Mouse (Mus musculus) gastrocnemius, postnatal 36 days (tissue): ENCODE results near the gene Tekt4. TPM values are rescaled to one million over a fixed set of nuclear protein-coding genes. Genes with fewer than 3 reads are reported as not detected.

Experiments
- DNase-seq, 2 experiments: peaks; one replicate each; pipeline ENCODE4 v3.0.0; 2022
- intact Hi-C: fragments of 180-260 bp; cut with DNase I; formaldehyde crosslinking; loops from one replicate; pipeline ENCODE4 v1.15.1; 2025
- long read RNA-seq, 2 experiments: library from polyadenylated mRNA; stranded (forward); transcript quantifications; one replicate each; pipeline ENCODE4 v2.0.0; 2021
- total RNA-seq, 2 experiments: library from RNA; stranded (reverse); gene quantifications; 2 replicates each; pipeline ENCODE4 v1.2.3; 2021

The Tekt4 gene
- not detected for total RNA-seq
- long read RNA-seq, experiment 1: 0 reads
- long read RNA-seq, experiment 2: 0 reads

DNA sequence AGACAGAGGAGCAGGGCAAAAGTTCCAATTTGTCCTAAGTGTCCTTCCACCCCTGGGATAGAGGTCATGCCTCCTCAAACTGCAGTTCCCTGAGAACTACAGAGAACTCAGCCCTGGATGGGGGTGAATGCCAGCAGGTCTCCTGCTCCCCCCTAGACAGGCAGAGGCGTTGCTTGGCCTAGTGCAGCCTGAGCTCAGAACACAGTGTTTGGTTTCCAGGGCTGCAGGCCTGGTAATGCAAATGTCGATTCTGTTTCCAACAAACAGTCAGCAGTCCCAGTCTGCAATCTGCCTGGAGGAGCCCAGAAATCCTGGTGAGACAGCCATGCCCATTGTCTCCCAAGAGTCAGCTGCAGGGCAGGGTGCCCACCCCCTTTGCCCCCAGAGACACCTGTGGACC is at the start of gene Tekt4:
Gene Tekt4, plus strand, starts transcription at position 344 of the 400 bp plus-strand sequence.
- intact Hi-C loops: no loop called here
- no peak for DNase-seq

DNA sequence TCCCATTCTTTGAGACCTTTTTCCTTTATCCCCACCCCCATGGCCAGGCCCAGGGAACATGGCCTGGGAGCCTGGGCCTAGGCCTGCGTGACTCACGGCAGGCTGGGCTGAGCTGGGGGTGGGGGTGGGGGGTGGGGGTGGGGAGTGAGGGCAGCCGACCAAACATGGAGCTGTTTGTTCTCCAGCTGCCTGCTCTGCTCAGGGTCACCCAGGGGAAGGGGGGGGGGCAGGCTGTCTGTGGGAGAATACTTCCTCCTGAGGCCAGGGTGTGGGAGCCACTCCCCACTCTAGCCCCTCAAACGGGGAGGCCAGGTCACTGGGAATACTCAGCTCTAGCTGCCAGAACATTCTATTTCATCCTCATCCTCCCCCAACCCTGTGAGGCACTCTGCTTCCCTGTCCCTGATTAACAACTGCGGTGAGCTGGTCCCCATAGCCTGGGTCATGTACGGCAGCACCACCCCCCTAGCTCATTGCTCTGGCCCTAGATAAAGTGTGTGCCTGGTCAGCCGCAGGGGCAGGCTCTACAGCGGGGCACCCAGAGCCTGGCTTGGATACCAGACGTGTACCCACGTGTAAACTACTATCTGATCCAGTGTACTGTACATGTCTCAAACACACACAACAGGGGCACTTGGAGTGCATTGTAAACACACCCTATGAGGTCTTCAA is 49.1 kb upstream of the Tekt4 start:
- DNase-seq: no peak
- intact Hi-C loops: no loop called here

DNA sequence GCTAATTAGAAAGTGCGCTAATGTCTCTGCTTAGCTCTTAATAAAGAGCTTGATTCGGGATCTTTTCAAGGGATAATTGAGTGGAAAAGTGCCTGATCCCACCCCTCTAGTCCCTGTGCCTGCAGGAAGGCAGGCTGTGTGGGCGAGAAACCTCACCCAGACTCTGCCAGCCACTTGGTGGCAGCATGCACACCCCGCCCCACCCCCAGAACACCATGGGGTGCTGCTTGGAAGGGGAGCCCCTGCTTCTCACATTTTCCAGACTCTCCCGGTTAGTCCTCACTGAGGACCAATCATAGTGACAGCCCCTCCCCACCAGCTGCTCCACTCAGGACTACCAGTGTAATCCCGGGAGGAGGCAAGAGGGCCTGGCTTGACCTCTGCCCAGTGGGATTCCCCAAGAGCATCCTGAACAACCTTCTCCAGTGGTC is 48.4 kb upstream of the Tekt4 start:
- no peak for DNase-seq
- intact Hi-C loops: no loop called here

DNA sequence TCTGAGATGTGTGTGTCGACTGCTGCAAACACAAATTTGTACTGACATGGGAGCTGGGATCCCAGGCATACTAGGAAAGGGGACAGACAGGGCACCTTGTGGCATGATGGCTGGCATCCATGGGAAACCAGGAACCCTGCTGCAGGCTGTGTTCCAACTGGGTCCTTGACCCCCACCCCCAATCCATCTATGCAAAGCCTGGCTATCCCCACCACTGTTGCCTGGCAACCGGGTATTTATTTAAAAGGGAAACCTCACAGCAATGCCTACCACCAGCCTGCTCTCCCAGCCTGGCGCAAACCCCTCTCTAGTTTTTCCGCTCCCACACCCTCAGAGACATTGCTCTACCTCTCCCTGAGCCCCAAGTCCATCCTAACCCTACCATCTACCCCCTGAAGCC is 47.1 kb upstream of the Tekt4 start:
- intact Hi-C loops: no loop called here
- DNase-seq: no peak

DNA sequence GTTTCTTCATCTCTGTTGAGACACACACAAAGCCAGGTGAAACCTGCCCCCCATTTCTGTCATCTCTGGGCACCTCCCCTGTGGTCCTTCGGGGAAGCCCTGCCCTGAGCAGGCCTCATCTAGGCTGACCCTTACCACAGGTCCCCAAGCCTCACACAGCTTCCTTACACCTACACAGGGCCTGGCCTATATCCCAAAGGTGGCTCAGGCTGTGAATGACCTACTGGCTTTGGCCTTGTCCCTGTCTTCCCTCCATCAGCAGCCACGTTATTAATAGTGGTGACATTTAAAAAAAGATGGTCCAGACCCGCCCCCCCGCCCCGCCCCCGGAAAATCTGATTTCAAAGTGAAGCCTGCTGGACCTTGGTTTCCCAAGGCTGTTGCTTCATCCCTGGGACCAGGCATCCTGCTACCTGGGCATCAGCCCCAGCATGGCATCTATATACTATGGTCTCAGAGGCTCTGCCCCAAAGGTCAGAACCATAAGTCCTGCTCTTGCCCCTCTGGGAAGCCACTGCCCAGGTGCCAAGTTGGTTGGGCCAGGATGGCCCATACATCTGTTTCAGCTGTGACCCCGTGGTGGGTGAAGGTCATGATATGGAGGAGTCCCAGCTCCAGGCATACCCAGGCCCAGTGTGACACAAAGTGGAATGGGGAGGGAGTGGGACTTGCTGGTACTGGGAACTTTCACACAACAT is 46.0 kb upstream of the Tekt4 start:
- intact Hi-C loops: no loop called here
- DNase-seq: no peak

DNA sequence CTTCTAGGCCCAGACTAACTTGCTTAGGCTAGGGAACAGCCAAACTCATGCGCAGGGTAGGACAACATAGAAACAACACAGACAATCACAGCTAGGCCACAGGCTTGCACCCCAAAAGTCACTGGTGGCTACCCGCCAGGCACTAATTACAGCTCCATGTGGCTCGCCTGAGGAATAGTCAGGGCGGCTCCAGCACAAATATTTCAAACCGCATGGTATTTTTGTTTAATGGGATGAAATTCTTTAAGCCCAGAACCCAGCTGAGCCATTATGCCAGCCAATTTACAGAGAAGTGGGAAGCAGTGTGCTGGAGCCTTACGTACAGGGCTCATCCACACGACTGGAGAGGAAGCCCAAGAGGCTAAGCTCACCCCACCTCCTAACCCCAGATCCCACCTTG is 44.8 kb upstream of the Tekt4 start:
- DNase-seq: no peak
- intact Hi-C loops: no loop called here

DNA sequence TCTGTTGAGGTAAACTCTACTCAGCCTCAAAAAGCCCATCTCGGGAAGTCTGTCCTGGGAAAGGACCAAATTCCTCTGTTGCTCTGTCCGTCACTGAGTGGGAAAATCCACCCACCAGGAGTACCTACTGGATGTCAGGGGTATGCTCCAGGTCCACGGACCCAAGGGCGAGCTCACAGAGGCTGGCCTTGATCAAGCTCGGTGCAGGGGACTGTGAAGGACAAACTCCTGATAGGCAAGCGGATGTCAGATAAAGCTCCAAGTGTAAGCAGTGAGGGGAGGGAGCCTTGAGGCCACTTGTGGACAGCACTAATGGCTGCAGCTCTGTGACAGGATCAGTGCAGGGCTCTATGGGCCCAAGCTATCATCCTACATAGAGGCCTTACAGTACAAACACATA is 44.2 kb upstream of the Tekt4 start:
- DNase-seq: no peak
- intact Hi-C loops: no loop called here

DNA sequence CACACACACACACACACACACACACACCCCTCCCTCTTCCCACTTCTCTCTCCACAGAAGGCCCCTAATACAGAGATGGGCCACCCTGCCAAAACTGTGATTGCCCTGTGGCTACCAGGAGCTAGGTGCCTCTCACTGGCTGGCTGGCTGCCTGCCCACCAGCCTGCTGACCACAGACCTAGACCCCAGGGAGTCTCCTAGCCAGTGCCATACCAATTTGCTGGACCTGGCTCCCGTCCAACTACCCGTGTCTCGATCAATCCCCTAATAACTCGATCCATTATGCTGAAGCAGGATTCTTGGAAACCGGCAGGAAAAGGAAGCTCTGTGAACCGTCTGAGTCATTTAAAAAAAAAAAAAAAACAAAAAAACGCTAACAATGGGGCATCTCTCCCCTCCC is 43.6 kb upstream of the Tekt4 start:
- intact Hi-C loops: no loop called here
- no peak for DNase-seq

DNA sequence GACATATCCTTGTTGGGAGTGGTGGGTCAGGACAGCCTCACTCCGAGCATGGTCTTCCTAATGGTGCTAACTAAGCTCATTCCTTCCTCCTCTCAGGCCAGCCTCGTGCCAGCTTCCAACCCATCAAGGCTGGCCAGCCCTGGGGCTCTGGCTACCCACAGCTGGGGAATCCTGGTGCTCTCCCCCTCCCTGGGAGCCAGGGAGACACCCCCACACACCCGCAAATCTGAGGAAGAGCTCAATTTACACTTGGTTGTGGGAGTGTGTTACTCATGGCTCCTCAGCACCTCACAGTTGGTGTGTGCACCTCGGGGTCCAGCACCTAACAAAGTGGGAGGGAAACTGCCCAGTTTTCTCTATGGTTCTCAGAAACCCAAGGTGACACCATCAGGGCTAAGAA is 43.2 kb upstream of the Tekt4 start:
- intact Hi-C loops: no loop called here
- DNase-seq: no peak

DNA sequence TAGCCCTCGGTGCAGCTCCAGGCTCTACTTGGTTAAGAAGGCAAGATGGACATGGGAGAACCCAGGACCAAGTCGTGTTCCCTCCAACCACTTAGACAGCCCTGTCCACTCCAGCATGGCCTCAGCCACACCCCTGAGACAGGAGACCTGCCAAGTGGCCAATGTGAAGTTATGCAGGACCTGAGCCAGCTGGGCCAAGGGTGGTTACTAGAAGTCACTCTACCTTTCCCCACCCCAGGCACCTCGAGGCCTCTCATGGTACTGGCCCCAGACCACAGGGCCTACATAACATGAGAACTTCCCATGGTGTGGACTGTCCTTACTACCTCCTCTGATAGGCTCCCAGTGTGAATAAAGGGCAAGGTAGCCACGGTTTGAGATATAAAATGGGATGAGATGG is 40.2 kb upstream of the Tekt4 start:
- intact Hi-C loops: no loop called here
- no peak for DNase-seq

DNA sequence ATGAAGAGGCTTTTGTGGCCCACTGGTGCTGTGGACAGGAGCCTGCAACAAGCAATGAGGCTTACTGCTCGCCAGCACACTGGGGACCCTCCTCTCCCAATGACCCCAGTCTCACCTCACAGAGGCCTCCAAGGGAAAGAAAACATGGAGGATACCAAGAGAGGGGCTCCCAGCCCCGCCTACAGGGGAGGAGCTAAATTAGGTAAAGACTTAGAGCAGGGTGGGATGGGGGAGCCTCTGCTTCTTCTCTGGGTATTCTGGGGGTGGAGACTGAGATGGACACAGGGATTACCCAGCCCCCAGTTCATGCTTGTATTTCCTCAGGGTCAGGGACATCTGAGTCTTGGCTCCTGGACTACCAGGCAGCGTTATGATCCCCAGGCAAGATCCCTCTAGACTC is 39.5 kb upstream of the Tekt4 start:
- intact Hi-C loops: no loop called here
- DNase-seq: no peak

DNA sequence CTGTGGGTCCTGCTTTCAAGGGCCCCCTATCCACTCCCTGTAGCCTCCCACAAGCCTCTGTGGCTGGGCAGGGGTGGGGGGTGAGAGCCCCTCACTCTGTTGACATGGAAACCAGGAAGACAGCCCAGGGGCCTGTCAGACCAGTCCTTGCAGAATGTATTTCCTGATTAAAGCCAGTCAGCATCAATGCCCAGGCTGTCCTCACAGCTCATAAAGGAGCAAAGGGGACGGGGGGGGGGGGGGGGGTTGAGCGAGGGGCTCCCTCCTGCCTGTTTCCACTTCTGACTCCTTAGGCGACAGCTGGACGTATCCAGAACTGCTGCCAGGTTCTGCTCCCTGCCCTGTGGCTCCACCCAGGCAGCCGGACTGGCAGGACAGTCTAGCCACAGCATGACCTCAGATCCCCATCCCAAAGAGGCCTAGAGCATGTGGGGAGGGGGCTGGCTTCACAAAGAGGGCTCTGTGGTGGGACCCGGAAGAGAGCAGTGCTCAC is 38.9 kb upstream of the Tekt4 start:
- intact Hi-C loops: no loop called here
- DNase-seq: no peak

DNA sequence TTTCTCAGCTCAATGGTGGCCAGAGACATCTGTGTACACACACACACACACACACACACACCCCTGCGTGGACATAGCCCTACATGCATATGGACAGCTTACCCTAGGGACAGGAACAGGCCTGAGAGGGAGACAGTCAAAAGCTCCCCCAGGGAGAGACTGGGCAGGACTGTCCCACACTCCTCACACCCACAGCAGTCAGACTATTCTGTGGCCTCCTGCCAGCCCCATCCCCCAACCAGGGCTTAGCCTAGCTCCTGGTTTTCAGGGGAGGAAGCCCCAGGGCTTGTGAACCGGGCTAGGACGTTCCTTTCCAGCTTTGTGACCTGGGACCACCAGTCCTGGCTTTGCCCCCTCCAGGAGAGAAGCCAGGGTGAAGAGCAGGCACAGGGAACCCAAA is 38.2 kb upstream of the Tekt4 start:
- intact Hi-C loops: no loop called here
- DNase-seq: no peak

DNA sequence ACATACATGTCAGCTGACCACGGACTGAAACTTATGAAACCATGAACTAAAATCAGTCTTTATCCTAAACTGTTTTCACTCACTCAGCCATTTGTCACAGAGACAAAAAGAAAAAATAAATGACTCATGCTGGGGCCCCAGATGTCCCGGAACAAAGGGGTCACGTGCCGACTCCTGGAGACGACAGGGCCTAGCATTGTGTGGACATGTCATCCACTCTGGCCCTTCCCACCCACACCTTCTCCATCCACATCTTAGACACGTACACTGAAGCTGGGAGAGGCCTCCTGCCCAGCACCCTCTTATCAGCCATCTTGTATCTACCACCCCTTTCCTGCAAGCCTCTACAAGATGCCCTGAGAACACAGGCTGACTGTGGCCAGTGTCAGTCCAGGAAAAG is 36.4 kb upstream of the Tekt4 start:
- no peak for DNase-seq
- intact Hi-C loops: no loop called here

DNA sequence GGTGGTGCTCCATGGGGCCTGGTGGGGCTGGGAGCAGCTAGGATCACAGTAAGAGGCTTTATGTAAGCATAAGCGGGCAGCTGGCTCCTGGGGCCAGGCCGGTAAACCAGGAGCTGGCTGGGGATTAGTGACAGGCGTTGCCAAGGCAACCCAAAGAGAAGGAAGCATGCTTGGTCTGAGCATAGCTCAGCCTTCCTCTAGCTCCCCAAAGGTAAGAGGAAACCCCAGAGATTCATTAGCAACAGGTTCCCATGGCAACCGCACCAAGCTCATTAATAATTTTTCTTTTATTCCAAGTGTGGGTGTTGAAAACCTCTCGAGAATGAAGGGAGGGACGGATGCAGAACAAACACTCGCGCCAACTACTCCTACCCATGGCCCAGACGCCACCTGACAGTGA is 35.5 kb upstream of the Tekt4 start:
- intact Hi-C loops: no loop called here
- no peak for DNase-seq

DNA sequence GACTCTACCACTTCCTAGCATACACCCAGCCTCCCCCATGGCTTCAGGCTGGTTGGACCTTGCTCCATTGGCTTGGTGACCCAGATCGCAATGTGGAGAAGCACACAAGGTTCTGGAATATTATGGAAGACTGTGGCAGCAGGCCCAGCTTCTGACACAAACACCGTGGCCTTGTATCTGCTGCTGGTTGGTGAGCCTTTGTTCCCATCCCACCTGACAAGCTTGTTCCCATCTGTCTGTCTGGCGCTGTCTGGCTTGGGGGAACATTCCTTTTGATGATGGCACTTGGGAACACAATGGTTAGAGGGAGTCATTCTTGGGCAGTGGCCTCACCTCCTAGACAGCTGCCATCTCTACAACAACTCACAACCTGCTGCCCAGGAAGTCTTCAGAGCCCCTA is 33.4 kb upstream of the Tekt4 start:
- intact Hi-C loops: no loop called here
- no peak for DNase-seq

DNA sequence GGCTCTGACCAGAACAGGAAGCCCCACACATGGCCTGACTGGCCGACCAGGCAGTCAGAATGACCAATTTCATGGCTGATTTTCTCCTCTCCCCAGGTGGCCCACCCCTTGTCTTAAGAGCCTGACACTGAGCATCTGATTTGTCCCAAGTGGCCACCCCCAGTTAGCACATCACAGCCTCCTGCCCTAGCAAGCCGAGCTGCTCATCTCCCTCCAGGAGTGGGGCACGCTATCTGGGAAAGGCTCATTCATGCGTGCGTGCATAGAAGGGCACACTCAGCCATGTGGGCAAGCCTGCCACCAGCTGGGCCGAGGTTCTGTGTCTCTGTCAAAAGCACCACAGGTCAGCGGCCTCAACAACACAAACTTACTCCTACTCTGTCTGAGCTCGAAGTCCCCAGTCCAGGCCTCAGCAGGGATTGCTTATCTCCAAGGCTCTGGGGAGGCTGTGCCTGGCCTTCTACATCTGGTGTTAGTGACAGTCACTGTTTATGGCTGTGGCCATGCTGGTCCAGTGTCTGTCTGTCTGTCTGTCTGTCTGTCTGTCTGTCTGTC is 29.8 kb upstream of the Tekt4 start:
- intact Hi-C loops: no loop called here
- DNase-seq: no peak

DNA sequence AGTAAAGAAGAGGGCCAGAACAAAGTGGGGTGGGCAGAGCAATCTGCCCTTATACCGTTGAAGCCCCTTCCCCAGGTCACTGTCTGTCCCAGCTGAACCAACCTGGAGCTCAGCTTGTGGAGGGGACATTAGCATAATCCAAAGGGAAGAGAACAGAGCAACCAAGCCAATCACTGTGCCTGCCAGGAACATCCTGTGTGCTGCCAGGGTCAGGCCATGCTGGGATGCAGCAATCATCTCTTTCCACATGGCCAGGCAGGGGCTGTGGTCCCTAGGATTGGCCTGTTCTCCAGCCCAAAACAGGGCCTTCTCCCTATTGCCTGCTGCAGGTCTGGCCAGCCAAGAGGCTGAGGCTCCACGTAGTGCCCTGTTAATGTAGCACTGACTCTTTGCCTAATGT is 28.4 kb upstream of the Tekt4 start:
- intact Hi-C loops: no loop called here

DNA sequence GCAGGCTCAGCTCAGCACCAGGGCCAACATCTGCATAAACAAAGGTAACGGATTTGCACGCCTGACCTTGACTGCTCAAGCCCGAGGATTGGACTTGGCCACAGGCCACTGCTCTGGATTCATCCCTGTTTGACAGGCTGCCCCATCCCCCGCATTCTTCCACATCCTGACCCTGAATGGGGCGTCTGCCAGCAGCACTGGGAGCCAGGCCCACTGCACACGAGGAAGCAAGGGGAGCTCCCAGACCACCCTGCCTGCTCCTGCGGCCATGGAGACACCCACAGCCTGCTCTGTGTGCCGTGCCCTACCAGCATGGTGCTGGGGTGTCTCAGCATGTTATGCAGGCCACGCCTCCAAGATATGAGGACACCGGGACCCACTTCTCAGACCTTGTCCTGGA is 27.0 kb upstream of the Tekt4 start:
- no peak for DNase-seq
- intact Hi-C loops: no loop called here

More for the DNA sequence above, 28.4 kb upstream of the Tekt4 start:
- no peak for DNase-seq

DNA sequence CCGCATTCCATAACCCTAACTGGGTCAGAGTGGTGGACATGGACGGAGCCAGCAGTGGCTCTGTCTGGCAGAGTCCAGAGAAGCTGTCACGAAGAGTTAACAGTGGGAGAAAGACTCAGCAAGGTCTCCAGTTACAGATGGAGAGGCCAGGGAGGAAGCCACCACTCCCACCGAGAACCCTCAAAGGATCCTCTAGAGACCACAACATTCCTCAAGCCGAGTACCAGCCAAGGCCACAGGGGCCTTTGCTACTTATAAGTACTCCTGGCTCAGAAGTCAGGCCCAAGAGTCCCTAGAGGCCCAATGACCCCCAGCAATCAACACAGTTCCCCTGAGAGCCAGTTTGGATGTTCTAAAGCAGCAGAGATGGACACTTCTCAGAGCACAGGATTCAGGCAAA is 25.2 kb upstream of the Tekt4 start:
- DNase-seq: no peak
- intact Hi-C loops: no loop called here

DNA sequence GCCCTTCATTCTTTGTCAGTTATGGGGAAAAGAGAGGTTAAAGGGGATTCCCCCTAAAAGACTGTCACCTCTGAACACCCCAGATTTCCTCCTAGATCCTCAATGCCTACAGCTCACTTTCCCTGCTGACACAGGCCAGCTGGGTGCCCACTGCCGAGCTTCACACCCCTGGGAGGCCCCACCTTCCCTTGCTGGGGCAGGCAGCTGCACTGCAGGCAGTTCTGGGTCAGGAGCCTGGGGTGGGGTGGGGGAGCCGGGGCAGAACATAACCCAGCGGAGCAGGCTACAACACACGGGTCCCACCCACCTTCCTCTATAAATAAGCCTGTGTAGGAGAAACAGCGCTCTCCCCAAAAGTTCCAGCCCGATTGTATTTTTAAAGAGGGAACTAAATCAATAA is 24.5 kb upstream of the Tekt4 start:
- no peak for DNase-seq
- intact Hi-C loops: no loop called here

DNA sequence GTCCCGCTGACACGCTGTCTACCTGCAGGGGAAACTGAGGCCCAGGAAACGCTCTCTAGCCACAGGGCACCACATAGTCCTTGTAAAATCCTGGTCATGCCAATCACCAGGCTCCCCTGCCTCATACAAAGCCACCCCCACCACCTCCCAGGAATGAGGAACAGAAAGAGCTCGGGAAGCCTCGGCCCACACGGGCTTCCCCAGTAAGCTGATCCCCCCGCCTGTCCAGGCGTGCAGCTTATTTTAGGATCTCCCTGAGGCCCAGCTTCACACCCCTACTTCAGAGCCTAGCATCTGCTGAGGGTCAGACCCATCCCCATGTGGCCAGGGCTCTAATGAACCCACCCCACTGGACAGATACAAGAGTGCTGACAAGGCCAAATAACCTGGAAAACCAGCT is 23.9 kb upstream of the Tekt4 start:
- intact Hi-C loops: no loop called here
- no peak for DNase-seq
